Mouse (Mus musculus) megakaryocyte, embryonic 14.5 days (primary cell): Measurements from ENCODE around the gene Sgsm3.

Experiments used
- FLI1 ChIP-seq: IDR thresholded peaks from 2 replicates; pipeline ENCODE4 v1.6.1; 2012; ENCODE audit warnings: low read length, inconsistent platforms, mixed read lengths
- GATA1 ChIP-seq: IDR thresholded peaks from 3 replicates; pipeline ENCODE4 v1.6.1; 2012; ENCODE audit warnings: mixed read lengths, low read length, inconsistent platforms, borderline replicate concordance

DNA sequence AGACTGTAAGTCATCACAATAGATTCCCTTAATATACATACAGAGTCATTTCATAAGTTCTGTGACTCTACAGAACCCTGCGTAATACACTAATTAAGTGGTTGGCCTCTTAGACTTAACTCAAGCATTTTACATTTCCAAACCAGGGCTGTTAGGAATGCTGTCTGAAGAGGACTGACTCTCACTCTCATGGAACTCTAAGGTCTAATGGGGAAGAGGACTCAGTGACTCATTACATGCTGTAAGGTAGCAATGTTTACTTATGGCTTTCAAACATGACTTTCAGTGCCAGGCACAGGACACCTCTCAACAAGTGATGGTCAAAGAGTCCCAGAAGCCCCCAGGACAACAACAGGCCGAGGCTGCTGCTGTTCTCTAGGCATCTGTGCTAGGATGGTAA is 77.9 kb downstream of the Sgsm3 start:
- TF ChIP-seq FLI1 (no peak), GATA1 (no peak)
